Mouse (Mus musculus) cerebellum, adult 9-11 months (tissue): ENCODE data around the gene Skap1.
"Not testable (repeated sequence)": the region's sequence is repeated elsewhere in the genome, so short reads cannot be mapped to it uniquely, and the experiment has no call there.

Experiments used
- DNase-seq: peaks from one replicate; pipeline ENCODE4 v3.0.0; 2022

The Skap1 gene

DNA sequence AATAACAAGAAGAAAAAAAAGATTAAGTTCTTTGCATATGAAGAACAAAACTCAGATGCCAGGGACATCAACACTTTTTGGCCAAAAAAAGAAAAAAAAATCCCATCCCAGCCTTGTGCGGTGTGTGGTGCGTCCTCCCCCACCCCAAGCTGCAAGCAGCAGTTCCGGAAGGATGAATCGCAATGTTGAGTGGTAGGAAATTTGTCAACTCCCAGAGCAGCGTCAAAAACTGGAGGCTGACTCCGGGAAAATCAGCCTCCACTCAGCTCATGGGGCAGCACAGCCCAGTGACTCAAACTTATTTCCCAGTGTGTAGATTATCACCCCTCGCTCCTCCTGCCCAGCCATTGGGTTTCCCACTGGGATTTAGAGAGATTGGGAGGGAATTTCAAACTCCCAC is 297.6 kb downstream of the Skap1 start:
- DNase-seq = peak; percentile 26

DNA sequence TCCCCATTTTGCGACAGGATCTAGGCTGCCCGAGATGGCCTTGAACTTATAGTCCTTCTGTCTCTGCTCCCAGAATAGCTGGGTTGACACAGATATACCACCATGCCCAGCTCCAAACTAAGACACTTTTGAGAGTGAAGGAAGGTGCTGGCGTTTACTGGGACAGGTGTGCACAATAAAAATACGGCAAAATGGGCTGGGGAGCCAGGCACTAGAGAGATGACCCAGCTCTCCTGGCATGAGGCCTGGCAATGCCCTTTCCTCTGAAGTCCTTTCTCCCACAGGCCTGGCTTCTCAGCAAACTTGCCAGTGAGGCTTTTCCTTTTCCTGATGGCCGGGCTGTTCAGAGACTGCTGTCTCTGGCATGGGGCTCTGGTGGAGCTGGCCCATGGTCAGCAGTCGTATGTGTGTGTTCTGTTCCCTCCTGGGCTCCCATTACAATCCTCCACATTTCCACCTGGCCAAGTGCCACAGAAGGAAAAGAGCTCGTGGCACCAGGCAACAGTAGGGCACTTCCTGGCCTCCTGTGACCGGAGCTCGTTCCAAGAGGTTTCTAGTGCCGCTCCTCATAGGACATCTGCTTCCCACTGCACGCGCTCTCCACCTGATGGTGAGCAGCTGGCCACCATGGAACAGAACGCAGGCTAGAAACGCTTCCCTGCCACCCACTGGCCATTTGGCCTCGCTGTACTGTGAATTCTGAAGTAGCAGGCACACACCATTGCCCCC is 298.5 kb downstream of the Skap1 start:
- DNase-seq = peak; percentile 92

DNA sequence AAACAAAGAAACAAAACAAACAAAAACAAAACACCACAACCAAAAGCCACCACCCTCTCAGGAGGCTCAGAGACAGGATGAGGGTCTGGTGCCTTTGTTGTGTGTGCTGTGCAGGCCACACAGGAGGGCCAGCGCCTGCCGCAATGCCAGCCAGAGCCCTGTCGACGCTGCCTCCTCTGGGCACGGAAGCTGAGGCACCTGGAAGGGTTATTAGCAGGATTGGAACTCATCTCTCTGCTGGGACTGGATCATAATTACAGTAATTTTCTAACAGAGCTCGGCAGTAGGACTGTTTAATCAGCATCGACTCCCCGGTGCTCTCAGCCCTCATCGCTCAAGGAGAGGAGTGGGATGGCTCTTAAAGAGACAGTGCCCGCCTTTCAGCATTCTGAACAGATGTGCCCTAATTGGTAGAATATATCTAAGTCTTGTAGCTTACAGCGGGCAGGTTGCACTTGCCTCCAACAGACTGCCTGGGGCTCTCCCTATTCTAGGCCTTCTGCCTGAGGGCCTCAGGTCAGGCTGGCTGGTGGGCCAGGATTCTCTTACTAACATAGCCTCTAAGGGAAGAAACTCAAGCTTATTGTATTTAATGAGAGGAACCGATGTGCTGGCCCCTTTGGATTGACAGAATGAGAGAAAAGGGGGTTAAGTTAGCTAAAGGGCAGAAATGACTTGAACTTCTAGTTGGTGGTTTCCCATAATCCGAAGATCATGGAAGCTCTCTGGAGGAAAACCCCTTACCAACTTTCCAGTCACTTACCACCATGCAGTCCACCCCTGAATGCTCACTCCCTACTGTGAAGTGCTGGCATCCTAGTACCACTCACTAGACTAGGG is 300.3 kb downstream of the Skap1 start:
- no peak for DNase-seq

DNA sequence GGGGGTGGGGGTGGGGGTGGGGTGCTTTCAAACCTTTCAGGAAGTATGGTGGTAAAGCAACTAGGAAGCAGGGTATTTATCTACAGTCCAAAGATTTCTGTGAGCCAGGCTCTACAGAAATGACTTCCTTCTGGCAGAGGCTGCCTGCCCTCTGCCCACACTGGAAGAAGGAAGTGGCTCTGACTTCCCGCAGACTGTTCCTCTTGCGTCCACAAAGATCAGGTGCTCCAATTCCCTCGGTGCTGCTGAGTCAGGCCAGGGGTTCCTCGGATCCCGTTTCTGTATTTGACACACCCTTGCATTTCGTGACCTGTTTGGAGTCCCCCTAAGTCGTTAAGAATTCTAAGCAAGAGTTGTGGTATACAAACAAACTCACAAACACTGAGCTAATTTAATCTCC is 301.3 kb downstream of the Skap1 start:
- no peak for DNase-seq

DNA sequence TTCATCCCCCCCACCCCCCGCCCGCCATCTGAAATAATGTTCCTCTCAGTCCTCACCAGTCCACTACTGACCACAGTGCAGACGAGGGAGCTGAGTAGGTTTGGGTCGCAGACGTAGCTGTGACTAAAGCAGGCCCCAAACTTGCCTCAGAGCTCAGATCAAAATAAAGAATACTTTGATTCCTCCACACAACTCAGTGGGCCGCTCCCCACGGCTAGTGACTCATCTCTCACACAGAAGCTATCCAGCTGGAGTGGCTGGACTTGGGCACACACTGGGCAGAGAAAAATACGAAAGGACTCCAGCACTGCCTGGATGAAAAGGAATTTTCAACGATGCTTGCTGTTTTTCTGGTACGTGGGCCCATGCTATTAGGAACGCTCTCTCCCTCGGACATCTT is 302.2 kb downstream of the Skap1 start:
- no peak for DNase-seq

DNA sequence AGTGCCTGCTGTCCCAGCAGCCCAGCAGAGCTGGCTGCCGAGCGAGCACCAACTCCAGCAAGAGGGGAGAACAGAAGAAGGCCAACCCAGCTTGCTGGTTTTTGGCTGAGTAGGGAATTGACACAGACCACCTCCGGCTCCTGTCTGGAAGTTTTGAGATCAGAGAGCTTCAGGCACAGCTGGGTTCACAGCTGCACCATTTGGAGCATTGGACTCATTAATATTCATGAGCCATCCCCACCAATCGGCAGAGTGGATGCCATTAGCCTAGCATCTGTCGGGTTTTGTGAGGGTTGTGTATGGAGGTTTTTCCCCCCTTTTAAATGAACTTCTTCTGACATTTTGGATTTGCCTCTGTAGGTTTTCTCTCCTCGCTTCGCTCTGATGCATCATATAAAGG is 302.7 kb downstream of the Skap1 start:
- no peak for DNase-seq

DNA sequence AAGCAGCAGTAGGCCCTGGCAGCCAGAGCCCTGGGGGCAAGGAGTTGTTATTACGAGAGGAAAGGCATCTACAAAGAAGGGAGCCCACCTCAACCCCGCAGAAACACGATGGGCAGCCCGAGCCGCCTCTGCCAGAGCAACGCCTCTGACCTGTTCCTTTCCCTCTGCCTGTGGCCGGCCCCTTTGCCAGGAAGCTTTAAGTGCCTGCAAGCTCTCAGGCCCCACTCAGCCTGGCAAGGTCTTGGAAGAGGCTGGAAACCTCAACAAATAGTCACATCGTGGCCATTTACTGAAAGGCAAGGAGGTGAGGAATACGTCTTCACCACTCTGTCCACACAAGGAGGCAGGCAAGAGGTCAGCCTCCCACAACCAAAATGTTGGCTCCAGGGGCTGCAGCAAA is 303.8 kb downstream of the Skap1 start:
- DNase-seq = no peak

DNA sequence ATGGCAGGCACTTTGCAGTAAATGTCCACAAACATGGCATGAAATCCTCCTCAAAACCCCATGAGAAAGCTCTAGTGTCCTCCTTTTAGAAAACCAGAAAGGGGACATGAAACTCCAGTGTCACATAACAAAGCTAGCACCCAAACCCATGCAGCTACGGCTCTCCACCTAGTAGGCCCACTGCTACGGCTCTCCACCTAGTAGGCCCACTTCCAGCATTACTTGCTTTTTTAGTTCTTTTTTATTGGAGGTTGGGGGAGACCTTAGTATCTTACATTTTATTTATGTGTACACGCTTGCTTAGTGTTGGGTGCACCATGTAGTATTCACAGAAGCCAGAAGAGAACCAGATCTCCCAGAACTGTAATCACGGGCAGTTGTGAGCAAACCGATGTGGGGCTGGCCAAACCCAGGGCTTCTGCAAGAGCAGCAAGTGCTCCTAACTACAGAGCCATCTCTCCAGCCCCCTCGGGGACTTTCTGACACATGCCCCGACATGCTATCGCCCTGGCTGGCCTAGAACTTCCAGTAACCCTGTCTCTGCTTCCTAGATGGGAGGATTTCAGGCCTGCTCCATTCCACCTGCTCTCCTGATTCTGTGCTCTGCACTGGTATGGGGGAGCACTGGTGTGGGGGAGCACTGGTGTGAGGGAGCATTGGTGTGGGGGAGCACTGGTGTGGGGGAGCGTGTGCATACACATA is 307.0 kb downstream of the Skap1 start:
- DNase-seq = no peak

DNA sequence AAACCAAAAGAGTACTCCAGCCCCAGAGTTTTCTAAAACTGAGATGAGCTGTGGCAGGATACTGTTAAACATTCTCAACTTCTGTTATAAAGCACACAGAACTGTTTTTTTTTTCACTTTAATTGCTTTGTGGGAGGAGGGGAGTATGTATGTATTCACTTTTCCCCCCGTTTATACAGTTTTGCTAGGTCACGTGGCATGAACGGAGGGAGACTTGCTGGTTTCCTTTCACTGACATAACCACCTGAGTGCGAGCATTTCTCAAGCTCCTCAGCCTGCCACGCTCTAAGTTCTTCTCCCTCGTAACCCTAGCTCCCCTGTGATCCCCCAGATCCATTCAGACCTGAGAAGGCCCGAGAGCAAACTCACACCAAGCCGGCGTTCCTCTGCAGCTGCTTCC is 308.0 kb downstream of the Skap1 start:
- DNase-seq = no peak

DNA sequence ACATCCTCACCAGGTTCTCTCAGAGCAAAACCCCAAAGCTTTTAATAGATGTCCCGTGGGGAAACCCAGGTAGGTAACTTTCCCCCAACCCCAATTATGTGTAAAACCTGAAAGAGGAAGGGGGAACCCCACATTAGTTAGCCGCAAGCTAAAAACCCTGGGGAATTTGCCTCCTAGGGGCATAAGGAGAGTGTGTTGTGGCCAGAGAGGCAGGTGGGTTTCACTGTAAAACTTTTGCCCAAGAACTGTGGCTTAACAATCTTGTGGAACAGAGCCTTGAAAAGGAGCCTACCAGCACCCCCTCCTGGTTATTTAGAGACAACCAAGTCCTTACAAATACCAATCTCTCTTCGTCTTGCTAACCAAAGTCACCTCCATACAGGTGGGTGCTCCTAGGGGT is 310.1 kb downstream of the Skap1 start:
- no peak for DNase-seq

DNA sequence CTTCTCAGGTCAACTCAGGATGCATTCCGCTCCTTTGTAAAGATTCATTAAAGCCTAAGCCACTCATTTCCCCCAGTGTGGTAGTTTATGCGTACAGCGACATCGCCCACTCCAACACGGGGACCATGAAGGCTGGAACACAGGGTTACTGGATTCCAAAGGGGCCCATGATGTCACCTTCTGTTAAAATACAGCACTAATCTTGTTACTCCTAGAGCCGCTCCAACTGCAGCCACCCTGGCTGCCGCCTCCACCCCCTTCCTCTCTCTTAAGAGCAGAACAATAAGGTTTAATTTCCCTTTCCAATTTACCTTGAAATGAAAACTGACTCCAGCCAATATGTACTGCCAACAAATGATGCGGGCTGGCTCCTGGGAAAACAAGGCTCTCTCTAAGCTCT is 310.7 kb downstream of the Skap1 start:
- no peak for DNase-seq

DNA sequence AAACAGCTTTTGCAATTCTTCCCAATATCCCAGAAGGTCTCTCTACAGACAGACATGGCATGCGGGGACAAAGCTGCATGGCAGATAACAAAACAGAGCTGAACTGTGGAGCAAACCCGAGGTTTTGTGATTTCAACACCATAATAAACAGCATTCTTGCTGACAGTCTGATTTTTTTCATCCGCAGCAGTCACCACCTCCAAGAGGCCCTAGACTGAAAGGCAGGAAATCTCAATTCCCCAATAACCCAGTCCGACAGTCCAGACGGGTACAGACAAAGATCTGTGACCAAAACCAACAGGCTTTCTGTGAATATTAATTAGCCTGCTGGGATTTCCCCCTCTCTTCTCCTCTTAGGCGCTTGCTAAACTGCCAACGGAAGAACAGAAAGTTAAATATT is 311.3 kb downstream of the Skap1 start:
- no peak for DNase-seq

DNA sequence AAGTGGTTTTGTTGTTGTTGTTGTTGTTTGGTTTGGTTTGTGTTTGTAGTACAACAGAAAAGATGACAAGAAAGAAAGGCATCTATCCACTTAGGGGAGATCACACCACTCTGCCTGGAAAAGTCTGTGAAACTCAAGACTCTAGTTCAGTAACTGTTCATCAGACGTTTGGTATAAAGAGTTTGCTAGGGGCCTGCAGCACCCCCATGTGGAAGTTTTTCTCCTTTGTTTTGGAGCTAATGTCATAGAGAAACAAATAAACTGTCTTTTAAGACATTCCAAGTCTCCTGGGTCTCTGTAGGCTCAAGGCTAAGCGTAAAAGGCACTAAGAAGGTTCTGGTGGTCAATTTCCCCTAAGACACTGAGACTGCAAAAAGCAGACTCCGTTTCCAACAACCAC is 311.7 kb downstream of the Skap1 start:
- no peak for DNase-seq

DNA sequence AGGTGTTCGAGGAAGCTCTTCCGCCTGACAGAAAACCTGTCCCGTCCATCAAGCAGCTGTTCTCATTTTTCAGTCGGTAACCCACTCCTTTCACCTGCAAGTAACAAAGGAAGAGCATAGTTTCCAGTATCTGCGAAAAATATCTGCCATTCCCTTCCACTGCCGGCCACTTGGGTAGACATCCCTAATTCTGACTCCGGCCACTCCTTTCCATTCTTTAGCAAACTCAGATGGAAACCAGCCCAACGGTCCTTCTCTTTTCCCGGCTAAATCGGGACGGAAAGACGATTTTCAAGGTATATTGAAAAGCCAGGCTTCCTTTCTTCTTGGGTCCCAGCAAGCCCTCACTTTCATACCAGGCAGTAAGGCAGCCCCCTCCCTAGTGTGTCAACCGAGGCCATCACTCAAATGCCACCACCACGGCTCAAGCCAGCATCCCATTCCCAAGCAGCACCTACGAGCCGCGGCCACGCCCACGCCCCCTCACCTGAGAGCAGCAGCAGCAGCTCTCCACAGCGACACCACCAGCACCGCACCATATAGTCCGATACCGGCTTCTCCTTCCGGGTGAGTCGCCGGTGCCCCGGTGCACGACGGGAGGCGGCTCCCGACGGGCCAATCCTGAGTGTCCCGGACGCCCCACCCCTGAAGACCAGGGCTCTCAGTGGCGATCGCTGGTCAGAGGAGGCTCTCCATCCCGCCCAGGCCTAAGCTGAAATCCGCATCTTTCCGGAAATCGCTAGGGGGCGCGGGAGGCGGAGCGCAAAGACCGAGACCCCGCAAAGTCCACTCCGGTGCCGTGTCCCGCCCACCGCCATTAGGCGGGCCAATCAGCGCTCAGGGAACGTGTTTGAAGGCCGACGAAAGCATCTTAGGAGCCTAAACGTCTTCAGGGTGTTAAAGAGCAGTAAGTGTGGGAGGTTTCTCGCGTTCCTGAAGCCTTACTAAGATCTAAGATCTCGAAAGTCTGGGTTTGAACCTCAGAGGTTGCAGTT is 312.9 kb downstream of the Skap1 start, which contains the start of gene Snx11:
TSS of gene Snx11 (minus strand) at position 592 of the 995 bp plus-strand sequence.
- peak; percentile 100 for DNase-seq

DNA sequence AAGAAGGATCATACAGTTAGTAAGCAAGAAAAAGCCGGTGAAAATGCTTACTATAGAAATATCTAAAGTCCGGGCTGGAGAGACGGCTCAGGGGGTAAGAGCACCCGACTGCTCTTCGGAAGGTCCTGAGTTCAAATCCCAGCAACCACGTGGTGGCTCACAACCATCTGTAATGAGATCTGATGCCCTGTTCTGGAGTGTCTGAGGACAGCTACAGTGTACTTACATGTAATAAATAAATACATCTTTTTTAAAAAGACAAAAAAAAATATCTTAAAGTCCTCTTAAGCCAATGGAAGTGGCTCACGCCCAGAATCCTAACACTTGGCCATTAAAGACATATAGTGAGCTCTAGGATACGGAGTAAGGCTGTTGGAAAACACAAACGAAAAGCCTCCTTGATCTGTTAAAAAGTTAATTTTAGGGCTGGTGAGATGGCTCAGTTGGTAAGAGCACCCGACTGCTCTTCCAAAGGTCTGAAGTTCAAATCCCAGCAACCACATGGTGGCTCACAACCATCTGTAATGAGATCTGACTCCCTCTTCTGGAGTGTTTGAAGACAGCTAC is 313.8 kb downstream of the Skap1 start:
- DNase-seq = not testable (repeated sequence)

DNA sequence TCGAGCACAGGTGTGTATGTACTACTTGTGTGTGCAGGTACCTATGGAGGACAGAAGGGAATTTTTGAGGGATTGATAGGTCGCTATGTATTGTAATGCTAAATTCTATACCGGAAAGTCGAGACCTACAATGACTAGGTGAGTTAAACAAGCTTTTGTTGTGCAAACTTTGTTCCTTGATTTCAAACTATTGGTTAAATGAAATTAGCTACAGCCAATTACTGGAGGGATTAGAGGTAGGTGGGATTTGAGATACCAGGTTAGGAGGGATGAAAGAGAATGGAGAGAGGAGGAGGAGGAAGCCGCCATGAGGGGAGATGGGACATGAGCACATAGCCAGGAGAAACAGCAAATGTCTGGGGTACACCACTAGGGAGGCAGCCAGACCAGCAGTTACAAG is 315.9 kb downstream of the Skap1 start:
- no peak for DNase-seq

DNA sequence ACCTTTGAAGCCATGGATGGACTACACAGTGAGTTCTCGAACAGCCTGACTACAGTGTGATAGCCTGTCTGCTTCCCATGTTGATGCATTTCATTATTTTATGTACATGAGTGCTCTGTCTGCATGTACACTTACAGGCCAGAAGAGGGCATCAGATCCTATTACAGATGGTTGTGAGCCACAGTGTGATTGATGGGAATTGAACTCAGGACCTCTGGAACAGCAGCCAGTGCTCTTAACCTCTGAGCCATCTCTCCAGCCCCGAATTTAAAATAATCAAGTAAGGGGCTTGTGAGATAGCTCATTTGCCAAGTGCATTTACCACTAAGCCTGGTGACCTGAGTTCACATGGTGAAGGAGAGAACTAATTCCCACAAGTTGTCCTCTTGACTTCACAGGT is 317.0 kb downstream of the Skap1 start:
- no peak for DNase-seq

DNA sequence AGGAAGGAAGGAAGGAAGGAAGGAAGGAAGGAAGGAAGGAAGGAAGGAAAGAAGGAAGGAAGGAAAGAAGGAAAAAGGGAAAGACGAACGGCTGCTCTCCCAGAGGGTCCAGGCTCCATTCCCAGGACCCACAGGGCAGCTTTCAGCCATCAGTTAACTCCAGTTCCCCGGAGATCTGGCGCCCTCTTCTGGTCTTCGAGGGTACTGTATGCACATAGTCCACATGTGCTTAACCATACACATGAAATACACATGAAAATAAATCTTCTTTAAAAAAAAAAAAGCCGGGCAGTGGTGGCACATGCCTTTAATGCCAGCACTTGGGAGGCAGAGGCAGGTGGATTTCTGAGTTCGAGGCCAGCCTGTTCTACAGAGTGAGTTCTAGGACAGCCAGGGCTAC is 320.5 kb downstream of the Skap1 start:
- DNase-seq = peak; percentile 51

DNA sequence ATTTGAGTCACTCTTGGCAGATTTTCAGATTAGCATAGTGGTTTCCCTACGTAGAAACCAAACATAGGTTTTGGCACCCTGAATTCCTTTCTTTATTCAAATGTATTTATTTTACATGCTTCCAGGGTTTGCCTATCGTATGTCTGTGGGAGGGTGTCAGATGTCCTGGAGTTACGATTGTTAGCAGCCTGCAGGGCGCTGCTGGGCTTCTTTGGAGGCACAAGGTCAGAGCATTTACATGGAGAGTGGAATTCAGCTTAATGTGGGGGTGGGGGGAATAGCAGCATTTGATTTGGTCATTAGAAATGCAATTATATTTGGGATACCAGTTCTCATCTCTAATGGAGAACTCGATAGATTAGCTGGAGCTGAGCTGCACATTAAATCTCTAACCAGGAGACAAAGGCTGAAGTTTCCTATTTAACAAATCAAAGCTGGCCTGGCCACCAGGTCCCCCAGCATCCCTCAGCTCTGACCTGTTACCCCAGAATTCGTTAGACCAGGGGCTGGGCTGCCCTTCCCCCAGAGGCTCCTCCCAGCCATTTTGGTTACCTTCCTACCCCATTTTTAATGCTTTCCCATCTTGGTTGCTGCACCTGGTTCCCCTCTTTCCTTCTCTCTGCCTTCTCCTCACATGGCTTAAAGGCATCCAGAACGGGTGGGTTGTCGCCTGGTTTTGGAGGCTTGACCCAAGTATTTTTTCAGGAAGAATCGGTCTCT is 322.5 kb downstream of the Skap1 start:
- no peak for DNase-seq

DNA sequence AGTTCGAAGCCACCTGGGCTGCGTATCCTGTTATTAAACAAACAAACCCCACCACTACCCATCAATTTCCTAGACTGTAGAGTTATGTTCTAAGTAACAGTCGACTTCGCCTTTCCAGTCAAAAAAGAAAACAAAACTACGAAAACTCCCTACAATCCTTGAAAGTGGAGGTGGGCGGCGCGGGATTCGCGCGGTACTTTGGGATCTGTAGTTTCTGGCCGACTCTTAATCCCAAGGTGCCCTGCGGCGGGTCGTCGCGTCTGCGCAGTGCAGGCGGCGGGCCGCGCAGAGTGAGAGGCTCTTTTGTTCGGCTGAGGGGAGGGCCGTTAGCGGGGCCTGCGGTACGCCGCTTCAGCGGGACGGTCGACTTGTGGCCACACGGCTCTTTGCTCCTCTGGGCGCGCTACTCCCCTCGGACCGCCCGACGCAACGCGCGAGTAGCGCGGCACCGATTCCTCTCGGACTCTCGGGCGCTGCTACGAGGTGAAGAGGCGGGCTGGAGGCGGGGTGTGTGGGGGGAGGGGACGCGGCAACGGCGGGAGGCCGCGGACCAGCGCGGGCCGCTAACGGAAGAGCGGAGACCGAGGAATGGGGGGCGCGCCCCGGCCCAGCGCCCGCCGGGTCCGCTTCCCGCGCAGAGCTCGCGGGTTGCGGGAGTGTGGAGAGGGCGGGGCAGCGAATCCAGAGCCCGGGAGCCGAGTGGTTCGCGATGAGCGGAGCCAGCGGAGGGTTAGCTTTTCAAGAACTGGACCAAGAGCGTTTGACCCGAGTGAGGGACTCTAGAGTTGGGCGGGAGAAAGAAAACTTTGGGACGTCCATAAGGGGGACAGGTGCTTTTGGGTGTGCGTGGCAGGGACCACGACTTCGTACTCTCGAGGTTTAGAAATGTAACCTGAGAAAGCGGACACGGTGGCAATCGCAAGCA is 324.7 kb downstream of the Skap1 start, which contains the start of gene Cbx1:
TSS of gene Cbx1 (plus strand) at position 257 of the 925 bp plus-strand sequence.
- peak; percentile 89 for DNase-seq
